Mouse (Mus musculus) lung, postnatal 0 days (tissue): Measurements from ENCODE around the gene Itgb3.

Experiments used
- CTCF ChIP-seq: IDR thresholded peaks from 2 replicates; pipeline ENCODE4 v1.5.1; 2016; ENCODE audit warnings: antibody characterized with exemption, mild to moderate bottlenecking
- EP300 ChIP-seq: IDR thresholded peaks from 2 replicates; pipeline ENCODE4 v1.6.1; 2016; ENCODE audit warnings: antibody characterized with exemption, mild to moderate bottlenecking, control low read depth

- TF ChIP-seq CTCF (no peak), EP300 (no peak)
Observed at GRCm38 (mm10) chr11:104582308-104582606, 25.5 kb upstream of the Itgb3 start.
